Comparison of ENCODE assay signal across 8 mouse cellular contexts in the genomic region with DNA sequence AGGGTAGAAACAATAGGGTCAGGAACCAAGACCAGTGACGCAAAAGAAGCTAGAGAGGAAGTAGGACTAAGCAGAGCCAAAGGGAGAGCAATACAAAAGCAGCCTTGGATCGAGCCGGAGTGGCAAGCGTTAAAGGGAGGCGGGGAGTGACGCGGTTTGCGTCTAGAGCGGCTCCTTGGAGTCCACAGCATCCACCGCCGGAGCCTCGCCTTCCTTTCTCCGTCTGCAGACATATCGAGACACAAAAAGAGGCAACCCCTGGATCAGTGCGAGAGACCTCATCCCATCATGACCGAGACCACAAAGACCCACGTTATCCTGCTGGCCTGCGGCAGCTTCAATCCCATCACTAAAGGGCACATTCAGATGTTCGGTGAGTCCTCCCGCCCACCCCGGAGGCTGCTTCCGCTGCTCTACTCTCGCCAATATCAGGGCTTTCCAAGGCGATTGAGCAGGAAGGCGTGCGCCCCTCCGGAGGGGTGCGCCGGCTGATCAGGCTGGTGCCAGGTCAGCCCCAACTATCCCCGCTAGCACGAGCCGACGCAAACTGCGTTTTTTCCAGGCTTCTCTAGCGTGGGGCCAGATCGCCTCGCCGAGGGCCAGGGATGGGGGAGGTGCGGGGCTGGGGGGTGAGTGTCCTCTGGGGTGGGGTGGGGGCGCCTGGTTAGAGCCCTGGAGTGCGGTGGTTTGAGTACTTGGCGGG. TPM values are rescaled to one million over a fixed set of nuclear protein-coding genes. Genes with fewer than 3 reads are reported as not detected.
DNase-seq lines count a peak whose midpoint lies in the region; ATAC-seq lines count a peak whose summit lies in the region.

A gene (plus strand): TSS at position 173 of the 703 bp plus-strand sequence.

- ATAC-seq in intestine, embryonic 15.5 days: no peak
- ATAC-seq in limb, embryonic 12.5 days (ENCODE audit: insufficient number of reproducible peaks, insufficient read depth, low FRiP score, low TSS enrichment, low read depth): no peak
- peak; percentile 90 for ATAC-seq in neural tube, embryonic 15.5 days (ENCODE audit: low FRiP score)
- no peak for ATAC-seq in erythroid progenitor cell, adult 5-6 weeks (replicated peaks; ENCODE audit: low FRiP score, poor library complexity, severe bottlenecking)

- H3K27ac ChIP-seq in intestine, embryonic 15.5 days: no peak within 1 kb of the TSS
- H3K27ac ChIP-seq in limb, embryonic 12.5 days: no peak within 1 kb of the TSS
- peak within 1 kb of the TSS; percentile 93 for H3K27ac ChIP-seq in neural tube, embryonic 15.5 days (replicated peaks)

- peaks cover 16% of the 10 kb centered on the region for H3K4me1 ChIP-seq in intestine, embryonic 15.5 days (replicated peaks)
- peaks cover 14% of the 10 kb centered on the region for H3K4me1 ChIP-seq in limb, embryonic 12.5 days (replicated peaks)
- peaks cover 24% of the 10 kb centered on the region for H3K4me1 ChIP-seq in neural tube, embryonic 15.5 days

- H3K36me3 ChIP-seq in intestine, embryonic 15.5 days: no peaks in the 10 kb centered on the region
- no peaks in the 10 kb centered on the region for H3K36me3 ChIP-seq in limb, embryonic 12.5 days
- H3K36me3 ChIP-seq in neural tube, embryonic 15.5 days: no peaks in the 10 kb centered on the region

- peaks cover 37% of the 10 kb centered on the region for H3K27me3 ChIP-seq in intestine, embryonic 15.5 days (replicated peaks)
- H3K27me3 ChIP-seq in limb, embryonic 12.5 days: peaks cover 57% of the 10 kb centered on the region
- H3K27me3 ChIP-seq in neural tube, embryonic 15.5 days (replicated peaks): peaks cover 7% of the 10 kb centered on the region; the same call in 1 of the 2 replicates

- no peak within 1 kb of the TSS; the same call in 1 of the 2 replicates for H3K9ac ChIP-seq in intestine, embryonic 15.5 days
- H3K9ac ChIP-seq in limb, embryonic 12.5 days (replicated peaks): no peak within 1 kb of the TSS
- H3K9ac ChIP-seq in neural tube, embryonic 15.5 days (replicated peaks): peak within 1 kb of the TSS; percentile 80

- DNase-seq in R1 (ENCODE audit: low read depth, low spot score): peak; percentile 74
- DNase-seq in cerebellum, adult 8-10 months: peak; percentile 76
- peak; percentile 7 for DNase-seq in forelimb bud, embryonic 11.5 days (ENCODE audit: low read depth, low spot score)
- DNase-seq in urinary bladder, postnatal 10 days (ENCODE audit: low spot score): no peak

- under 1% methylated on average over 42 of the region's 42 CpGs for WGBS in intestine, embryonic 15.5 days
- under 1% methylated on average over 42 of the region's 42 CpGs for WGBS in limb, embryonic 12.5 days
- under 1% methylated on average over 42 of the region's 42 CpGs for WGBS in neural tube, embryonic 15.5 days

- peak within 1 kb of the TSS; percentile 76 for H3K4me2 ChIP-seq in intestine, embryonic 15.5 days (replicated peaks)
- peak within 1 kb of the TSS; percentile 73 for H3K4me2 ChIP-seq in limb, embryonic 12.5 days
- H3K4me2 ChIP-seq in neural tube, embryonic 15.5 days: peak within 1 kb of the TSS; percentile 80

- peak within 1 kb of the TSS; percentile 41 for H3K4me3 ChIP-seq in intestine, embryonic 15.5 days (replicated peaks)
- peak within 1 kb of the TSS; percentile 42 for H3K4me3 ChIP-seq in limb, embryonic 12.5 days (replicated peaks)
- peak within 1 kb of the TSS; percentile 75 for H3K4me3 ChIP-seq in neural tube, embryonic 15.5 days (replicated peaks)

- no peaks in the 10 kb centered on the region for H3K9me3 ChIP-seq in intestine, embryonic 15.5 days
- H3K9me3 ChIP-seq in limb, embryonic 12.5 days: no peaks in the 10 kb centered on the region
- no peaks in the 10 kb centered on the region for H3K9me3 ChIP-seq in neural tube, embryonic 15.5 days (replicated peaks)

RNA-seq across cellular contexts. Expression of the gene that starts here (rescaled TPM):
- 1.8 and 2.2 TPM in 2 replicates for polyA plus RNA-seq in intestine, embryonic 15.5 days (2015; fragmentation: Nextera tagmentation; extraction: Ambion mirVana)
- polyA plus RNA-seq in limb, embryonic 12.5 days (2016; fragmentation: Nextera tagmentation; extraction: Ambion mirVana): 0.46 and 0.69 TPM in 2 replicates
- polyA plus RNA-seq in neural tube, embryonic 15.5 days (2015; fragmentation: Nextera tagmentation; extraction: Ambion mirVana): 64.3 and 75.1 TPM in 2 replicates
- total RNA-seq in erythroid progenitor cell, adult 5-6 weeks (2015; ENCODE audit: low replicate concordance): not detected in 2 replicates
- not detected in 2 replicates for total RNA-seq in erythroid progenitor cell, adult 5-6 weeks (2017; ENCODE audit: low replicate concordance)

Comparison
In these comparisons a context has a peak if more than half of its experiments do, and no peak if none do; other contexts are left out.
1. RNA of the gene that starts here (polyA plus RNA-seq): 64.3 to 75.1 TPM in neural tube, embryonic 15.5 days; 1.8 to 2.2 TPM in intestine, embryonic 15.5 days and 0.46 to 0.69 TPM in limb, embryonic 12.5 days; every median in the first group is over 10 times any median in the second.
2. Peak in every context shown above with its lines, with median percentiles within 50 percentile points of each other: H3K4me2 ChIP-seq and H3K4me3 ChIP-seq.